Mouse (Mus musculus) embryonic fibroblast, embryonic 13.5 days (primary cell): Measurements from ENCODE around the gene Tmem88b.

ENCODE experiments used
- CTCF ChIP-seq: IDR thresholded peaks from 2 replicates; pipeline ENCODE4 v1.5.1; 2011; ENCODE audit warnings: mild to moderate bottlenecking, control low read depth, low read length, moderate library complexity, borderline replicate concordance; ENCODE audit not compliant: insufficient read depth
- POLR2A ChIP-seq: IDR thresholded peaks from 2 replicates; pipeline ENCODE4 v1.6.1; 2011; ENCODE audit warnings: low read depth, mild to moderate bottlenecking, control low read depth, low read length, moderate library complexity

DNA sequence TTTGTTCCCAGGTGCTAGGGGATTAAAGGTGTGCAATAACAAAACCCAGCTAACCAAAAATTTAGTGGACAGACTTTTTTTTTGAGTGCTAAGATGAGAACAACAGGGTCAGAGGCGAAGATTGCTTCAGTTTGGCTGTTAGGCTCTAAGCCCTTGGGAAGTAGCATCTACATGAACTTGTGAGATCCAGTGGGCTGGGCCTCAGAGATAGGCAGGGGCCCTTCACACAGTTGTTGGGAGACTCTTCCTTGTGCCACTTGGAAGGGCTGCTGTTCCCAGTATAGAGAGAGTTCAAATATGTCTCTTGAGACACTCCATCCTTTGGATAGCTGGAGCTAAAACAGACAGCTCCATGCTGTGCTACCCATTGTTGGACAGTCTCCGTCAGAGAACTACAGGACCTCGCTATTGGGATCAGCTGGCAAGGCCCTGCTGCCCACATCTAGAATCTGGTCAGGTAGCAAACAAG, 4.4 kb upstream of the Tmem88b start, which contains the start of gene Ankrd65:
- TF ChIP-seq CTCF (no peak), POLR2A (no peak)
